10 mouse cellular contexts compared by ENCODE assay signal in genomic region chr12:119960730-119961129, GRCm38 (mm10). TPM values are rescaled to one million over a fixed set of nuclear protein-coding genes. Genes with fewer than 3 reads are reported as not detected.
DNase-seq lines count a peak whose midpoint lies in the region; ATAC-seq lines count a peak whose summit lies in the region.
"Had no signal": no experiment of that assay in that cellular context is flagged by ENCODE, and none has a peak within 500 bp of the region (broad histone marks: within the 10 kb centered on the region; RNA-seq: fewer than 3 reads in every experiment).

No protein-coding gene starts in this region.

- DNase-seq in right cerebral cortex, adult 18-20 months: peak; percentile 53
- DNase-seq in right cerebral cortex, postnatal 25 days: no peak
- peak; percentile 13 to 26 for DNase-seq in layer of hippocampus, postnatal 14 days (ENCODE audit: low spot score in 2 of 2)
- no peak for DNase-seq in testis, postnatal 10 days (ENCODE audit: low spot score)
- DNase-seq in kidney, postnatal 36 days: no peak

- H3K36me3 ChIP-seq in forebrain, embryonic 16.5 days (ENCODE audit: control insufficient read depth, insufficient read depth): no peaks in the 10 kb centered on the region
- no peaks in the 10 kb centered on the region for H3K36me3 ChIP-seq in forebrain, embryonic 13.5 days (ENCODE audit: poor library complexity, severe bottlenecking)
- H3K36me3 ChIP-seq in liver, embryonic 12.5 days: no peaks in the 10 kb centered on the region
- H3K36me3 ChIP-seq: stomach, embryonic 15.5 days had no signal

- no peak overlapping the region for H3K4me2 ChIP-seq in forebrain, embryonic 16.5 days (ENCODE audit: low read length)
- no peak overlapping the region for H3K4me2 ChIP-seq in forebrain, embryonic 13.5 days
- no peak overlapping the region for H3K4me2 ChIP-seq in liver, embryonic 12.5 days
- H3K4me2 ChIP-seq: stomach, embryonic 15.5 days had no signal

- H3K4me1 ChIP-seq in forebrain, embryonic 16.5 days (replicated peaks; ENCODE audit: control insufficient read depth, insufficient read depth, low read length): peaks cover 4% of the 10 kb centered on the region; the same call in 1 of the 2 replicates
- H3K4me1 ChIP-seq in forebrain, embryonic 13.5 days: no peaks in the 10 kb centered on the region
- no peaks in the 10 kb centered on the region for H3K4me1 ChIP-seq in liver, embryonic 12.5 days
- H3K4me1 ChIP-seq: stomach, embryonic 15.5 days had no signal

- no peak overlapping the region for H3K4me3 ChIP-seq in forebrain, embryonic 16.5 days (replicated peaks; ENCODE audit: low read length)
- no peak overlapping the region for H3K4me3 ChIP-seq in forebrain, embryonic 13.5 days
- no peak overlapping the region for H3K4me3 ChIP-seq in liver, embryonic 12.5 days
- H3K4me3 ChIP-seq: stomach, embryonic 15.5 days had no signal

- no peaks in the 10 kb centered on the region for H3K9me3 ChIP-seq in forebrain, embryonic 16.5 days (ENCODE audit: control insufficient read depth, low read length)
- no peaks in the 10 kb centered on the region for H3K9me3 ChIP-seq in forebrain, embryonic 13.5 days (replicated peaks)
- no peaks in the 10 kb centered on the region for H3K9me3 ChIP-seq in liver, embryonic 12.5 days (replicated peaks)
- H3K9me3 ChIP-seq: stomach, embryonic 15.5 days had no signal

- no peak overlapping the region for H3K27ac ChIP-seq in forebrain, embryonic 16.5 days (ENCODE audit: low read length)
- no peak overlapping the region for H3K27ac ChIP-seq in forebrain, embryonic 13.5 days
- H3K27ac ChIP-seq in liver, embryonic 12.5 days: no peak overlapping the region
- H3K27ac ChIP-seq: stomach, embryonic 15.5 days had no signal

- 28% methylated on average over 1 of the region's 1 CpGs for WGBS in forebrain, embryonic 16.5 days
- WGBS in forebrain, embryonic 13.5 days: 46% methylated on average over 1 of the region's 1 CpGs
- WGBS in liver, embryonic 12.5 days (ENCODE audit: insufficient replicate concordance): 37% methylated on average over 1 of the region's 1 CpGs

- no peaks in the 10 kb centered on the region for H3K27me3 ChIP-seq in forebrain, embryonic 16.5 days (replicated peaks; ENCODE audit: control insufficient read depth, insufficient read depth, low read length)
- no peaks in the 10 kb centered on the region for H3K27me3 ChIP-seq in forebrain, embryonic 13.5 days
- H3K27me3 ChIP-seq in liver, embryonic 12.5 days (replicated peaks): no peaks in the 10 kb centered on the region
- H3K27me3 ChIP-seq: CH12.LX; stomach, embryonic 15.5 days had no signal

- ATAC-seq in forebrain, embryonic 16.5 days: peak; percentile 62
- ATAC-seq in forebrain, embryonic 13.5 days: no peak
- ATAC-seq in liver, embryonic 12.5 days: no peak

- no peak overlapping the region for H3K9ac ChIP-seq in forebrain, embryonic 16.5 days (replicated peaks; ENCODE audit: low read depth, low read length)
- H3K9ac ChIP-seq in forebrain, embryonic 13.5 days: no peak overlapping the region
- no peak overlapping the region for H3K9ac ChIP-seq in liver, embryonic 12.5 days
- H3K9ac ChIP-seq: stomach, embryonic 15.5 days had no signal

RNA-seq across cellular contexts. Expression of gene Tmem196, which starts 15.1 kb away (rescaled TPM):
- polyA plus RNA-seq in forebrain, embryonic 16.5 days (2015; fragmentation: Nextera tagmentation; extraction: Ambion mirVana): 6.8 and 9.8 TPM in 2 replicates
- 3.7 and 5.3 TPM in 2 replicates for polyA plus RNA-seq in forebrain, embryonic 13.5 days (2015; fragmentation: Nextera tagmentation; extraction: Ambion mirVana)
- total RNA-seq in layer of hippocampus, postnatal 14 days (2021): 10 to 100 TPM; 10.8 TPM
- 0.05 TPM in 1 of 2 replicates, not detected in the other for polyA plus RNA-seq in liver, embryonic 12.5 days (2016; fragmentation: Nextera tagmentation; extraction: Ambion mirVana)
- total RNA-seq: CH12.LX had no signal

Comparison
In these comparisons a context has a peak if more than half of its experiments do, and no peak if none do; other contexts are left out.
1. DNase-seq: peak in right cerebral cortex, adult 18-20 months (single experiment) and layer of hippocampus, postnatal 14 days (2 of 2); none in right cerebral cortex, postnatal 25 days (single experiment), testis, postnatal 10 days (single experiment) and kidney, postnatal 36 days (0 of 2).